Mouse (Mus musculus) yolk sac, embryonic 10.5 days (tissue): ENCODE measurements at regions not wholly inside any gene's neighbourhood (a gene's known extent, or its start where the extent isn't known, plus 50 kb on each side); places are given as distances from the start of the nearest gene placed in this dataset.

Source experiments
- DNase-seq: peaks from one replicate; pipeline ENCODE4 v3.0.0-alpha.2; 2017; ENCODE audit warnings: low spot score

DNA sequence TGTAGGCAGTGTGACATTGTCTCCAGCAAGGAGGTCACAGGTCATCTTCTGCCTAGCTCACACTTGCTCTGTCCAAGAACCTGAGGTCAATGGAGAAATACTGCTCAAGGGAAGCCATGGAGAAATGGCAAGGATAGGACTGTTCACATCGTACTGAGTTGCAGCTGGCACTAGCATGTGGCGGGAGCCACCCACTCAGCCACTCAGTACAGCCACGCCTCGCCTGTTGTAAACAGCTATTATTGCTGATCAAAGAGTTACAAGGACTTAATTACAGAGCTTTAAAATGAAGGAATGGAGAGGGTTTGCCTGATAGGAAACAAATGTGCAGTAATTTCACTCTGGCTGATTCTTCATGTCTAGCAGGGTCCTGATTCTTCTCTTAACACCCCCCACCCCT is 64.8 kb downstream of the Dll1 start:
- no peak for DNase-seq

- no peak for DNase-seq
Measured at GRCm38 (mm10) chr17:15310465-15310864, 66.2 kb downstream of the Dll1 start.

GRCm38 (mm10) chr17:15302110-15302509 is 74.6 kb downstream of the Dll1 start:
- no peak for DNase-seq

- DNase-seq, result peak; percentile 3
Measured at GRCm38 (mm10) chr17:15299743-15300371, 76.8 kb downstream of the Dll1 start.

DNA sequence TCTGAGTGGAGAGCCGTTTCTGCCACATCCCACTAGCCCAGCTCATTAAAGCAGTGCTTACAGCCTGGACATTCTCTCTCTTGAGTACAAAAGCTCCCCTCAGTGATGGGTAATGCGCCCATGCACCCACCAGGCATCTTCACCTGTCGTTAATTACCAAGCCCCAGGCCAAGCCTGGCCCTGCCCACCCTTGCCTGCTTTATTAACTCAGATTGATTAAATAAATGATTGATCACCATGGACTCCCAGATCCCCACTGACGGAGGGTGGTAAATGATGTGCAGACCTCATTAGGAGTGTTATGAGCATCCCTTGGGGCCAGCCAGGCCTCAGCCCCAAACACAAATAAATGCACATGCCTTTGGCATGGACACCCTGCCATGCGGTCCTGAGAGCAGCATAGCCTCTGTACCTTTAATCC is 82.5 kb downstream of the Dll1 start:
- no peak for DNase-seq

DNA sequence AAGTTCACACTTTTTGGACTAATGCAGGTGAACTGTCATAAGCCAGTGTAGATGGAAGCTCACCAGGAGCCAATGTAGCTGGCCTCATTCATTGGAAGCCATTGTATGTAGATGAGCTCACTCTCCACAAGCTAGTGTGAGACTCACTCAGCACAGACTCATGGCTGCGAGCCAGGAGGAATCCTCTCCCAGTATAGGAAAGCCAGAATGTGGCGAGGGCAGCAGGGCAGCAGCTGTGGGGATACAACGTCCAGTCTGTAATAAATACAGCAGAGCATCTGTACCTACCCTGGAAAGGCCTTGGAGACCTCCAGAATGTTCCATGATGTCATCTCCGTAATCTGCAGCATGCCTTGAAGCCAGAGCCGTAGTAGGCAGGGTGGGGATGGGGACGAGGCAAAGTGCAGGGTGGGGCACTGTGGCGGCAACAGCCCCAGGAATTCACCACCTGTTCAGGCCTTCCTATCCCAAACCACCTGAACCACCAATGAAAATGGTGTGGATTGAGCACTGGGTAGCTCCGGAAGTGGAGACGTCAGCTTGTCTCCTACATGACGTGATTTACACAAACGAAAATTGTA is 84.1 kb downstream of the Dll1 start:
- DNase-seq, result no peak

- peak; percentile 32 for DNase-seq
Measured at GRCm38 (mm10) chr17:15291626-15292025, 85.0 kb downstream of the Dll1 start.

DNA sequence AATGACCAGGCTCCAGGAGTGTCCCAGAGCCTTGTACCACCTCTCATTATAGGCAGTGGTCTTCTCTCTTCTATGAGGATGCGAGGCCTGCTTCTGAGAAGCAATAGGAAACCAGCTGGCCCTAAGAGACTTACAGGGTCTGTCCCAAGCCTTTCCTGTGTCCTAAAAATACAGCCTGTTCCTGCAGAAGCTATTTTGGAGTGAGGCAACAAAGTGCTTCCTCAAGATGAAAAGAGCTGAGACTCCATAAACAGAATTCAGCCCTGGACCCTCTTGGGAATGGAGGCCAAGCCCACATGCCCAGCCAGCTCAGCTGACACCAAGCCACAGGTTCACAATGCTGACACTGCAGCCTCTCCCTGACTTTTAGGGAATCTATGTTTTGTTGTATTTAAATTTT is 86.3 kb downstream of the Dll1 start:
- DNase-seq, result no peak

- DNase-seq, result no peak
Measured at GRCm38 (mm10) chr17:15289062-15289461, 87.6 kb downstream of the Dll1 start.

DNA sequence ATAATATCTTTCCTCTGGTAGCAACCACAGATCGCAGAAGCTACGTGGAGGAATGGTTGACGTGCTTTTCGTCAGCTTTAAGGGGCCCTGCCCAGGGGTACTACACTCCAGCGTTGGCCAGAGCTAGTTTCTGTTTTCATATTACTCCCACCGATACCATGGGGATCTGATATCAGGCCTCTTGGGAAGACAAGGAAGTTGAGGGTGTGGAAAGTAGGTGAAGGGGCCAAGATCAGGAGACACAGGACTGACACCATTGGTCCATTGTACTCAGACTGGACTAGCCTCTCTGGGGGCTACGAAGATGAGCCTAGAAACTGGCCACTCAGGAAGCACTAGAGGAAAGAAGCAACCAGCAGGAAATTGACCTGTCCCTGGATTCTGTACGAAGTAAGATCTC is 88.0 kb downstream of the Dll1 start:
- no peak for DNase-seq

GRCm38 (mm10) chr17:15286596-15286995 is 90.1 kb downstream of the Dll1 start:
- DNase-seq, result no peak

GRCm38 (mm10) chr17:15285399-15286043 is 91.2 kb downstream of the Dll1 start:
- DNase-seq, result peak; percentile 39

DNA sequence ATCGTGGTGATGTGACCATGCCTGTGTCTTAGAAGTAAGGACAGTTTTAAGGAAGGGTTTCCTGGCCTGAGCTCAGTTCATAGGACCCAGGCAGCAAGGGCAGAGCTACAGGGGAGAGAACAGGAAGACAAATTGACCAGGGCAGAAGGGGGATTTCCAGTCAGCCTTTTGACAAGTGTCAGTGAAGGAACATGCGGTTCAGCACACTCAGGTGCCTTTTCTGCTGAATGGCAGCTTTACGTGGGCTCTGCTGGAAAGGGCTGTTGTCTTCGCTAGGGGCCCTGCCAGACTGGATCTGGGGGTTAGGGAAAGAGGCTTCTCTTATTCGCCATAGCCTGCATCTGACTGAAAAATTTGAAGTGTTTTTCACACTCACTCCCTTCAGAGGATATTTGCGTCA is 106.8 kb downstream of the Dll1 start:
- no peak for DNase-seq

- no peak for DNase-seq
Measured at GRCm38 (mm10) chr17:15269056-15269612, 107.5 kb downstream of the Dll1 start.

GRCm38 (mm10) chr17:15267721-15268120 is 109.0 kb downstream of the Dll1 start:
- DNase-seq, result no peak

- no peak for DNase-seq
Measured at GRCm38 (mm10) chr17:15259427-15260101, 117.1 kb downstream of the Dll1 start.

GRCm38 (mm10) chr17:15255874-15256273 is 120.8 kb downstream of the Dll1 start:
- no peak for DNase-seq

DNA sequence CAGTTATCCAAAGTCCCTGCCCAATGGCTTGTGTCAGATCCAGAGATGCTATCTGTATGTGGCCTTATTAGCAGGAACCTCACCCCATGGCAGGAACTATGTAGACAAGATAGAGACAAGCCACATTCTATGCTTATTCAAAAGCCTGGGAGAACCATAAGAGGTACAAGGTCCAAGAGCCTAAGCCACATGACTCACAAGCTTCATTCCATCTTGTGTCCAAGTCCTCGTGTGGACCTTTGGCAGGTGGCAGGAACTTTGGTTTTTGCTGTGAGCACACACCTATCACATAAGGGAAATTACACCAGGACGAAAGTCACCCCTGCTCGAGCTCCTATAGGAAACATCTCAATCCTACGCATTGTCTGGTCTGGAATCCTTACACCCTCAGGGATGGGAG is 122.9 kb downstream of the Dll1 start:
- DNase-seq, result no peak

GRCm38 (mm10) chr17:15253271-15253670 is 123.4 kb downstream of the Dll1 start:
- no peak for DNase-seq

DNA sequence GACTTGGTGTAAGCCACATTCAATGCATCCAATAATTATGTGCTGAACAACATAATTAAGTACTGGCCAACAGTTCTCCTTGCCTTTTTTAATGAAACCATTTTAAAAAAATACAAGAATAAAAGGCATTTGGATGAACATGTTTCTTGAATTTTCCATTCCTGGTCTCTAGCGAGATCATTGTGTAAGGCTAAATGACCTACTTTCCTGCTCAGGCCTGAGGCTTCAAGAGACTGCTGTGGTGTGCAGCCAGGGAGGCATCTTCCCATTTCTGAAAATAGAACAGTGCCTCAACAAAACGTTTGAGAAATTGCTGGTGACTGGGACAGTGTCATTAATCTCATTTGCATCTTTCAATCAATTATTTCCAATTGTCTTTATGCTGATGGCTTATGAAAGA is 124.5 kb downstream of the Dll1 start:
- no peak for DNase-seq

GRCm38 (mm10) chr17:15251641-15252040 is 125.0 kb downstream of the Dll1 start:
- DNase-seq, result no peak

- DNase-seq, result no peak
Measured at GRCm38 (mm10) chr17:15248417-15248791, 128.3 kb downstream of the Dll1 start.
